Mouse (Mus musculus): Measurements from ENCODE around the gene Cttn. TPM values are rescaled to one million over a fixed set of nuclear protein-coding genes. Genes with fewer than 3 reads are reported as not detected.

The Cttn gene
- polyA plus RNA-seq, 1 experiment from 2014 or later = 34.1 TPM

DNA sequence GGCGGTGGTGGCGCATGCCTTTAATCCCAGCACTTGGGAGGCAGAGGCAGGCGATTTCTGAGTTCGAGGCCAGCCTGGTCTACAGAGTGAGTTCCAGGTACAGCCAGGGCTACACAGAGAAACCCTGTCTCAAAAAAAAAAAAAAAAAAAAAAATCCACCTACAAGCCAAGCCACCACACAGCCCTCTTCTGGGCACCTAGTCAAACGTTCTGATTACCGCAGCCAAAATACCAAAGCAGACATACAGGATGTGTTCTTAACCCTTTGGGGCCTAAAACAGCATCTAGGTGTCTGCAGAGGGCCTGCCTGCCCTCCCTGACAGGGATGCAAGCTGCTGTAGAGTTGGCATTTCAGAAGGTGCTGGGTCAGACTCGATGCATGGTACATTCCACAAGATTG is 8.2 kb downstream of the Cttn start:
- H3K36me3 ChIP-seq (ENCODE audit: control insufficient read depth, insufficient read depth) = peaks cover 9% of the 10 kb centered on the region
- WGBS (ENCODE audit: insufficient replicate concordance) = 78% methylated on average over 7 of the region's 7 CpGs
- no peak overlapping the region for H3K27ac ChIP-seq (ENCODE audit: low read length)
- H3K27me3 ChIP-seq (ENCODE audit: control insufficient read depth, insufficient read depth, low read depth, low read length) = no peaks in the 10 kb centered on the region
- no peaks in the 10 kb centered on the region for H3K9me3 ChIP-seq (replicated peaks; ENCODE audit: control insufficient read depth, low read length)
- no peak for ATAC-seq (ENCODE audit: low read depth)
- H3K4me3 ChIP-seq (ENCODE audit: low read depth, low read length) = no peak overlapping the region
- no peak overlapping the region for H3K9ac ChIP-seq (ENCODE audit: low read depth, low read length)
- no peak overlapping the region for H3K4me2 ChIP-seq (ENCODE audit: low read depth, low read length)
- H3K4me1 ChIP-seq (ENCODE audit: control insufficient read depth, low read depth, low read length) = no peaks in the 10 kb centered on the region

DNA sequence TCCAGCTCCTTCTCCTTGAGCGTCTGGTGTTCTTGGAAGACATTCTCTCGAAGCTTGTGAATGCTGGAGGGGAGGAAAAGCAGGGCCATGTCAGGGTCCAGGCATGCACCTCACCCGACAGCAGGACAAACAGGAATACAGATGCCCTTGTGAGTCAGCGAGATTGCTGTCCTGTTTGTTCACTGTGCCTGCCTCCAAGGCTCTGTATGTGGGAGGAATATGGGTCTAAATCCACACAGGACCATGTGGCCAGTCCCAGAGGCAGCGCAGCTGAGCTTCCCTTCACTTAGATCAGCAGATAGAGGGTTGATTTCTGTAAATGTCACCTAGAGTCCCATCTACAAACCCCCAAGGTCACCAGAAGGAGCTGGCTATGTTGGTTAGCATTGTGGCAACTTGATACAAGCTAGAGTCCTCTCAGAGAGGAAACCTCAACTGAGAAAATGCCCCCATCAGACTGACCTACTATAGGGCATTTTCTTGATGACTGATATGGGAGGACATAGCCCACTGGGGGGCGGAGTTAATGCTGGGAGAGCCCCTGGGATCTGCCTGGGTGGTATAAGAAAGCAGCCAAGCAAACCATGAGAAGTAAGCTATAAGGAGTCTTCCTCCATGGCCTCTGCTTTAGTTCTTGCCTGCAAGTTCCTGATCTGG is 9.4 kb downstream of the Cttn start:
- Histone ChIP-seq H3K27ac (ENCODE audit: low read length) (no peak overlapping the region), H3K9ac (ENCODE audit: low read depth, low read length) (no peak overlapping the region), H3K4me1 (ENCODE audit: control insufficient read depth, low read depth, low read length) (no peaks in the 10 kb centered on the region), H3K4me3 (ENCODE audit: low read depth, low read length) (no peak overlapping the region), H3K36me3 (ENCODE audit: control insufficient read depth, insufficient read depth) (peaks cover 9% of the 10 kb centered on the region), H3K4me2 (ENCODE audit: low read depth, low read length) (no peak overlapping the region), H3K27me3 (ENCODE audit: control insufficient read depth, insufficient read depth, low read depth, low read length) (no peaks in the 10 kb centered on the region), H3K9me3 (replicated peaks; ENCODE audit: control insufficient read depth, low read length) (no peaks in the 10 kb centered on the region)
- ATAC-seq (ENCODE audit: low read depth) = no peak
- 66% methylated on average over 6 of the region's 6 CpGs for WGBS (ENCODE audit: insufficient replicate concordance)

DNA sequence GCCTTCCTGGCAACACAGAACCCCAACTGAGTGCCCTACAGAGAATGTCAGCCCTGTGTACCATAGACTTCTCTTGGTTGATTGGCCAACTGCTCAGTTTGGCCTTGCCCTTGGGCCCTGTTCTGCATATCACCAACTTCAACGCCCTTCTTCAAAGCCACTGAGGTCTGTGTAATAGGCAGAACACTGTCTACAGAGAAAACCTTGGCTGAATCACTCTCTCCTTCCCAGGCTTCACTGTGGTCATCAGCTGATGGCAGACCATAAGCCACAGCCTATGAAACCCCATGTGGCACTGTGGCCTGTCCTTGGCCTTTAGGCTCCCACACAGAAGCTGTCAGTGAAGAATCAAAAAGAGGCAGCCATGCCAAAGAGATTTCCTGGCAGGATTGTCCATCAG is 11.9 kb downstream of the Cttn start:
- Histone ChIP-seq H3K36me3 (ENCODE audit: control insufficient read depth, insufficient read depth) (peaks cover 12% of the 10 kb centered on the region), H3K4me3 (ENCODE audit: low read depth, low read length) (no peak overlapping the region), H3K4me1 (ENCODE audit: control insufficient read depth, low read depth, low read length) (no peaks in the 10 kb centered on the region), H3K9ac (ENCODE audit: low read depth, low read length) (no peak overlapping the region), H3K9me3 (replicated peaks; ENCODE audit: control insufficient read depth, low read length) (no peaks in the 10 kb centered on the region), H3K4me2 (ENCODE audit: low read depth, low read length) (no peak overlapping the region), H3K27me3 (ENCODE audit: control insufficient read depth, insufficient read depth, low read depth, low read length) (no peaks in the 10 kb centered on the region), H3K27ac (ENCODE audit: low read length) (no peak overlapping the region)
- ATAC-seq (ENCODE audit: low read depth) = no peak
- 63% methylated on average over 1 of the region's 1 CpGs for WGBS (ENCODE audit: insufficient replicate concordance)

DNA sequence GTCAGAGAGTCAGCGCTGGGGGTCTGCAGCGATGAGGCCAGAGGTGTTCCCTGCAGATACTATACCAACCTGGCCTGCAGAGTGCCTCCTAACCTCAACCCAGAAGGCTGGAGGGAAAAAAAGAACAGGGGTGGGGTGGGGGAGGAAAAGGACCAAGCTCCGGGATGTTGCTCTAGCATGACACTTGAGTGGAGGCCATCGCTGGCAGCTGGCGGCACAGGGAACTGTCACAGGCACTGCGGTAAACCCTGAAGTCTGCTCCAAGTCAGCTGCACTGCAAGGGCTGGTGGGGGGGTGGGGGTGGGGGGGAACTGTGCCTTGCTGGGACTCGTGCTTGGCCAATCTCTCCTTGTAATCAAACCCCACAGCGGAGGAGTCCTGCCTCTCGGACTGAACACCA is 20.1 kb downstream of the Cttn start:
- no peak for ATAC-seq (ENCODE audit: low read depth)
- 75% methylated on average over 9 of the region's 9 CpGs for WGBS (ENCODE audit: insufficient replicate concordance)
- Histone ChIP-seq H3K27ac (ENCODE audit: low read length) (no peak overlapping the region), H3K27me3 (ENCODE audit: control insufficient read depth, insufficient read depth, low read depth, low read length) (no peaks in the 10 kb centered on the region), H3K4me3 (ENCODE audit: low read depth, low read length) (no peak overlapping the region), H3K9me3 (replicated peaks; ENCODE audit: control insufficient read depth, low read length) (no peaks in the 10 kb centered on the region), H3K9ac (ENCODE audit: low read depth, low read length) (no peak overlapping the region), H3K36me3 (ENCODE audit: control insufficient read depth, insufficient read depth) (peaks cover 8% of the 10 kb centered on the region), H3K4me1 (ENCODE audit: control insufficient read depth, low read depth, low read length) (no peaks in the 10 kb centered on the region), H3K4me2 (ENCODE audit: low read depth, low read length) (no peak overlapping the region)

DNA sequence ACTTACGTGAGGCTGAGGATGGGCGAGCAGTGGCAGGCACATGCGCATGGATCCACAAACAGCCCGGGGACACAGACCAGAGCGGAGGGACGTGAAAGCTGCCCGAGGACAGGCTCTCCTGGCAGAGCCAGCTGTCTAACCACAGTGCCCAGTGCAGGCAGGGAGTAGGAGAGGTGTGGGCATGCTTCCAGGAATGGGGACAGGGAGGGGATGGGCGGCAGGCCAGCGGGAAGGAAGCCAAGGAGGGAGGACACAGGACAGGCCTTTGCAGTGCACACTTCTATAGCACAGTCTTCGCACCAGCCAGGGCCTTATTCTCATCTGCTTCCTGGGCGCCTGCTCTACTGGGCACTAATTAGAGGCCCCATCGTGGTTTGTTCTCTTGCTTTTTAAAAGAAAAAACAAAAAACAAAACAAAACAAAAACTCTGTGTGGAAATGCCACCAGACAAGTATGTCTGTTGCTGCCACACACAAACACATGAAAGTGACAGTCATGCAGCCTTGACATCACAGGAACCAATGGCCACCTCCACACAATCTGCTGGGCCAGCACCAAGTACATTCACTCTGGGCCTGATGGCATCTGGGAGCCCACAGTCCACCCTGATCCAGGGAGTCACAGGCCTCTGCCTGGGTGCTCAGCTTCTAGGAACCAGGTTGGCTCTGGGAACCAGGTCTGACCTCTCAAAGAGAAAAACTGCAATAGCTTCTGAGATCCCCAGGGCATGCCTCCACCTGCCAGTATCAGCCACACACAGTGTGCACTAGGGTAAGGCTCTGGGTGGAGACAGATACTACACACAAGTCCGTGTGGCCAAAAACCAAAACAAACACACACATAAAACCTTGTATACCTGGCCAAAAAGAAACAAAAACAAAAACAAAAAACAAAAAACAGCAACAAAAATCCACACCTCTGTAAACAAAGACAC is 20.9 kb downstream of the Cttn start:
- Histone ChIP-seq H3K9ac (ENCODE audit: low read depth, low read length) (no peak overlapping the region), H3K27me3 (ENCODE audit: control insufficient read depth, insufficient read depth, low read depth, low read length) (no peaks in the 10 kb centered on the region), H3K4me3 (ENCODE audit: low read depth, low read length) (no peak overlapping the region), H3K9me3 (replicated peaks; ENCODE audit: control insufficient read depth, low read length) (no peaks in the 10 kb centered on the region), H3K4me1 (ENCODE audit: control insufficient read depth, low read depth, low read length) (no peaks in the 10 kb centered on the region), H3K36me3 (ENCODE audit: control insufficient read depth, insufficient read depth) (peaks cover 8% of the 10 kb centered on the region), H3K27ac (ENCODE audit: low read length) (no peak overlapping the region), H3K4me2 (ENCODE audit: low read depth, low read length) (no peak overlapping the region)
- WGBS (ENCODE audit: insufficient replicate concordance) = 83% methylated on average over 13 of the region's 13 CpGs
- no peak for ATAC-seq (ENCODE audit: low read depth)

DNA sequence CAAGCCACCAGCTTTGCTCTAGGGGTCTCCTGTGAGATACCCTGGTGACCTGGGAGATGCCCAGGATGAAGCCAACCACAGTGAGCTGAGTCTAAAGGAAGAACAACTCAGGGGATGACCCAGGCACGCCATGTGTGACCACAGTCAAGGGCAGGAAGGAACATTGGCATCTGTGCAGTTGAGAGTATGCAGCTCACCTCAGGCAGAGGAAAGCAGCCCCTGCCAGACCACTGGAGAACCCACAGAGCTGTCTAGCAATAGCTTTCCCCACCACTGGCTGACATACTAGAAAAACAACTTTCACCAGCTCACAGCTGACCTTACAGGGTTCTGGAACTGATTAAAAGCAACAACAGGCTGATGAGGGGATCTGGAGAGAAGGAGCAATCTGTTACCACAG is 22.6 kb downstream of the Cttn start:
- no peak overlapping the region for H3K4me2 ChIP-seq (ENCODE audit: low read depth, low read length)
- H3K4me1 ChIP-seq (ENCODE audit: control insufficient read depth, low read depth, low read length) = no peaks in the 10 kb centered on the region
- H3K27ac ChIP-seq (ENCODE audit: low read length) = no peak overlapping the region
- WGBS (ENCODE audit: insufficient replicate concordance) = 54% methylated on average over 1 of the region's 1 CpGs
- H3K36me3 ChIP-seq (ENCODE audit: control insufficient read depth, insufficient read depth) = peaks cover 8% of the 10 kb centered on the region
- no peak for ATAC-seq (ENCODE audit: low read depth)
- H3K9ac ChIP-seq (ENCODE audit: low read depth, low read length) = no peak overlapping the region
- no peak overlapping the region for H3K4me3 ChIP-seq (ENCODE audit: low read depth, low read length)
- no peaks in the 10 kb centered on the region for H3K27me3 ChIP-seq (ENCODE audit: control insufficient read depth, insufficient read depth, low read depth, low read length)
- H3K9me3 ChIP-seq (replicated peaks; ENCODE audit: control insufficient read depth, low read length) = no peaks in the 10 kb centered on the region

DNA sequence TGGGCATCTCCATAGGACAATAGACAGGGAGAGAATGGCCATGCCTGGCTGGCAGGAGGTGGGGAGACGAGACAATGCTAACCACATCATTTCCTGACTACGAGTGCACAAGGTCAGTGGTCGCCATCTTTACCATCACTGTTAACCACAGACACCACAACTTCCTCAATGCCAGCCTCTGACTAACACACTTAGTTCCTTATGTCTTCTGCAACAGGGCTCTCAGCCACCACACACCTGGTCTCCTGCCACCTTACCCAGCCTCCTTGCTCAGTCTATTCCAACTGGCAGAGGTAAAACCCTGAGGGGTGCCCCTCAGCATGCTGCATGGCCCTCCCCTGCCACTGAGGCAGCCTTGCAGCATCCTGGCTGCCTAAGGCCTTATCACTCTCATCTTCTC is 23.7 kb downstream of the Cttn start:
- Histone ChIP-seq H3K27me3 (ENCODE audit: control insufficient read depth, insufficient read depth, low read depth, low read length) (no peaks in the 10 kb centered on the region), H3K9me3 (replicated peaks; ENCODE audit: control insufficient read depth, low read length) (no peaks in the 10 kb centered on the region), H3K4me2 (ENCODE audit: low read depth, low read length) (no peak overlapping the region), H3K27ac (ENCODE audit: low read length) (no peak overlapping the region), H3K36me3 (ENCODE audit: control insufficient read depth, insufficient read depth) (peaks cover 6% of the 10 kb centered on the region), H3K4me1 (ENCODE audit: control insufficient read depth, low read depth, low read length) (no peaks in the 10 kb centered on the region), H3K4me3 (ENCODE audit: low read depth, low read length) (no peak overlapping the region), H3K9ac (ENCODE audit: low read depth, low read length) (no peak overlapping the region)
- ATAC-seq (ENCODE audit: low read depth) = peak; percentile 11; the same call in 1 of the 2 replicates
- 27% methylated on average over 3 of the region's 3 CpGs for WGBS (ENCODE audit: insufficient replicate concordance)

DNA sequence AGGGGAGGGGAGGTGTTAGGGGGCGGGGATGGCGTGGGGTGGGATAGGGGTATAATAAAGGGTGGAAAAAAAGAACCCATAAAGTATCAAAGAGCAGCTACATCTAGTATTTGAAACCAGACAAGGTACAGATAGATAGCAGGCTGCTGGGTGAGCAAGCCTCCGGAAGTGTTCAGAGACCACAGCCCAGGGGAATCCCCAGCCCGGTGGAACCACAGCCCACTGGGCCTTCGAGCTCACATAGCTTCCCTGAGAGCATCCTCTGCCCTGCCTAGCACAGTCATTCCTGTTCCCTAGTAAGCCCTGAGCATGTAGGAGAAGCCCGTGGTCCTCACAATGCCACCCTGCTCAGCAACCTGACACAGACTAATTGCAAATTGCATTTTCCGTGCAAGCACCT is 26.0 kb downstream of the Cttn start:
- H3K36me3 ChIP-seq (ENCODE audit: control insufficient read depth, insufficient read depth) = peaks cover 8% of the 10 kb centered on the region
- no peaks in the 10 kb centered on the region for H3K4me1 ChIP-seq (ENCODE audit: control insufficient read depth, low read depth, low read length)
- 50% methylated on average over 7 of the region's 7 CpGs for WGBS (ENCODE audit: insufficient replicate concordance)
- no peak overlapping the region for H3K9ac ChIP-seq (ENCODE audit: low read depth, low read length)
- H3K27me3 ChIP-seq (ENCODE audit: control insufficient read depth, insufficient read depth, low read depth, low read length) = no peaks in the 10 kb centered on the region
- H3K27ac ChIP-seq (ENCODE audit: low read length) = no peak overlapping the region
- no peak overlapping the region for H3K4me3 ChIP-seq (ENCODE audit: low read depth, low read length)
- H3K9me3 ChIP-seq (replicated peaks; ENCODE audit: control insufficient read depth, low read length) = no peaks in the 10 kb centered on the region
- H3K4me2 ChIP-seq (ENCODE audit: low read depth, low read length) = no peak overlapping the region
- no peak for ATAC-seq (ENCODE audit: low read depth)

DNA sequence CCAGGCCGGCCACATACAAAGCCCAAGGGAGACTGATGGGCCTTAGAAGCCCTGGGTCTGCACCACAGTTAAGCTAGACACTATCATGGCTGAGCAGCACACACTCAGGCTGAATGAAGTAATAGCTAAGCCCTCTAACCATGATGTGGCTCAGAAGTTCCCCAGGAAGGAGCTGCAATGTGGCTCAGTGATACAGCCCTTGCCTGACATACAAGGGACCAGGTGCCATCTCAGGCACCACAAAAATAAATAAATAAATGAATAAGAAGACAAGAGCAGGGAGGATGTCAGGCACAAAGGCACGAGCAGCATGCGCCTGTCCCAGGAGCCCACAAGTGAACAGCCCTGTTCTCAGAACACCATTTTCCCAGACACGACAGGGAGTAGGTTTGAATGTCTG is 28.8 kb downstream of the Cttn start:
- no peak overlapping the region for H3K4me3 ChIP-seq (ENCODE audit: low read depth, low read length)
- WGBS (ENCODE audit: insufficient replicate concordance) = 69% methylated on average over 4 of the region's 4 CpGs
- H3K36me3 ChIP-seq (ENCODE audit: control insufficient read depth, insufficient read depth) = peaks cover 11% of the 10 kb centered on the region
- no peaks in the 10 kb centered on the region for H3K9me3 ChIP-seq (replicated peaks; ENCODE audit: control insufficient read depth, low read length)
- no peak for ATAC-seq (ENCODE audit: low read depth)
- H3K4me1 ChIP-seq (ENCODE audit: control insufficient read depth, low read depth, low read length) = no peaks in the 10 kb centered on the region
- no peaks in the 10 kb centered on the region for H3K27me3 ChIP-seq (ENCODE audit: control insufficient read depth, insufficient read depth, low read depth, low read length)
- no peak overlapping the region for H3K27ac ChIP-seq (ENCODE audit: low read length)
- H3K4me2 ChIP-seq (ENCODE audit: low read depth, low read length) = no peak overlapping the region
- H3K9ac ChIP-seq (ENCODE audit: low read depth, low read length) = no peak overlapping the region

Data from liver, embryonic 16.5 days (tissue).